Mouse (Mus musculus) cerebellum, adult 2 months (tissue): ENCODE data around the gene Tfdp2. TPM values are rescaled to one million over a fixed set of nuclear protein-coding genes. Genes with fewer than 3 reads are reported as not detected.
A peak's percentile ranks its signal among the peaks of the same experiment; 100 is the strongest.

Source experiments
- DNase-seq, 2 experiments: peaks; one replicate each; pipeline ENCODE4 v3.0.0; 2021
- H3K27ac ChIP-seq: fragments of 200-500 bp; 2 replicates; pipeline ENCODE4 v1.5.1; 2012; ENCODE audit warnings: low read length, control low read depth, inconsistent platforms; ENCODE audit not compliant: insufficient read depth
- H3K27me3 ChIP-seq: fragments of 200-500 bp; 2 replicates; pipeline ENCODE4 v1.6.1; 2012; ENCODE audit warnings: inconsistent platforms, mild to moderate bottlenecking, low read length, moderate library complexity; ENCODE audit not compliant: control insufficient read depth, insufficient read depth
- H3K4me1 ChIP-seq: fragments of 200-500 bp; 2 replicates; pipeline ENCODE4 v1.6.1; 2011; ENCODE audit warnings: low read length; ENCODE audit not compliant: control insufficient read depth, insufficient read depth
- H3K4me3 ChIP-seq: fragments of 200-500 bp; replicated peaks from 2 replicates; pipeline ENCODE3; 2011; ENCODE audit warnings: mild to moderate bottlenecking, low read depth, low read length, control low read depth; ENCODE audit not compliant: insufficient read depth
- CTCF ChIP-seq: fragments of 200-500 bp; IDR thresholded peaks from 2 replicates; pipeline ENCODE4 v1.5.1; 2011; ENCODE audit warnings: low read depth, mild to moderate bottlenecking, control low read depth, low read length, moderate library complexity, borderline replicate concordance; ENCODE audit not compliant: insufficient read depth
- POLR2A ChIP-seq: fragments of 200-500 bp; IDR thresholded peaks from 2 replicates; pipeline ENCODE4 v1.6.1; 2011; ENCODE audit warnings: low read length, control low read depth, borderline replicate concordance; ENCODE audit not compliant: insufficient read depth
- WGBS: fragments of 180-500 bp; shearing (Covaris S2); methylation state at CpG from one replicate; pipeline ENCODE4 v1.1.7; 2018; 5-methylcytosine and 5-hydroxymethylcytosine counted together
- polyA plus RNA-seq: library from polyadenylated mRNA; depleted of rRNA; stranded (reverse); fragments of >200 nt; gene quantifications from 2 replicates; pipeline ENCODE4 v1.2.3, GENCODE M21; 2012

Tfdp2 gene
- polyA plus RNA-seq, 1 experiment: 19.3 TPM

- no peak for TF ChIP-seq CTCF
- no peak for TF ChIP-seq POLR2A
- no peak for DNase-seq
- Histone ChIP-seq H3K4me3 (no peak overlapping the region), H3K4me1 (no peaks in the 10 kb centered on the region), H3K27ac (no peak overlapping the region), H3K27me3 (no peaks in the 10 kb centered on the region)
These were observed 79.5 kb downstream of the Tfdp2 start for GRCm38 (mm10) chr9:96275543-96275942.

DNA sequence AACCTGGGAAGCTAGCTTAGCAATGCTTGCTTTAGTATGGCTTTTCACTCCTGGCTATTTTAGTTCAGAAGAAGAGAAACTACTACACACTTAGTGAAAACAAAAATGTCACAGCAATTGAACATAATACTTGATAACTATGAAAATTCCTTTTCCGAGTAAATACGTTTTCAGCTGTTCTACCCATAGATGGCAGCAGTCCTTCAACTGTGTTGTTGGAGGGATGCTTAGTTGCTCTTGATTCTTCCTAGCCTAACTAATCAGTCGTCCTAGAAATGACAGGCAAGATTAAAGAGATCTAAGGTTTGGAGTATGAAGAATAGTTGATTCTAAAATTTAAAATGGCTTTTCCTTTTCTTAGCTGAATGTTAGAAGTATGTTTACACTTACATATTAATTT is 85.4 kb downstream of the Tfdp2 start:
- Histone ChIP-seq H3K27me3 (no peaks in the 10 kb centered on the region), H3K4me1 (no peaks in the 10 kb centered on the region), H3K27ac (no peak overlapping the region), H3K4me3 (no peak overlapping the region)
- TF ChIP-seq CTCF (no peak), POLR2A (no peak)
- DNase-seq: no peak
- 44% methylated on average over 3 of the region's 3 CpGs for WGBS

GRCm38 (mm10) chr9:96282082-96282481 is 86.0 kb downstream of the Tfdp2 start:
- no peaks in the 10 kb centered on the region for H3K4me1 ChIP-seq
- no peak overlapping the region for H3K4me3 ChIP-seq
- H3K27me3 ChIP-seq: no peaks in the 10 kb centered on the region
- DNase-seq: no peak
- TF ChIP-seq POLR2A (no peak), CTCF (no peak)
- WGBS: 92% methylated on average over 3 of the region's 3 CpGs
- H3K27ac ChIP-seq: no peak overlapping the region

GRCm38 (mm10) chr9:96284916-96285315 is 88.8 kb downstream of the Tfdp2 start:
- no peaks in the 10 kb centered on the region for H3K4me1 ChIP-seq
- H3K4me3 ChIP-seq: no peak overlapping the region
- whole genome bisulfite sequencing: 7% methylated on average over 1 of the region's 1 CpGs
- DNase-seq: no peak
- H3K27me3 ChIP-seq: no peaks in the 10 kb centered on the region
- no peak overlapping the region for H3K27ac ChIP-seq
- TF ChIP-seq CTCF (no peak), POLR2A (no peak)

GRCm38 (mm10) chr9:96292144-96292543 is 96.1 kb downstream of the Tfdp2 start:
- WGBS: 97% methylated on average over 7 of the region's 7 CpGs
- H3K27ac ChIP-seq: no peak overlapping the region
- no peak overlapping the region for H3K4me3 ChIP-seq
- no peaks in the 10 kb centered on the region for H3K4me1 ChIP-seq
- TF ChIP-seq CTCF: no peak
- no peak for TF ChIP-seq POLR2A
- H3K27me3 ChIP-seq: no peaks in the 10 kb centered on the region
- no peak for DNase-seq

- Histone ChIP-seq H3K27ac (no peak overlapping the region), H3K27me3 (no peaks in the 10 kb centered on the region), H3K4me1 (no peaks in the 10 kb centered on the region), H3K4me3 (no peak overlapping the region)
- TF ChIP-seq POLR2A (no peak), CTCF (no peak)
- 68% methylated on average over 3 of the region's 3 CpGs for WGBS
- no peak for DNase-seq
These were observed 103.4 kb downstream of the Tfdp2 start for GRCm38 (mm10) chr9:96299324-96300008.

DNA sequence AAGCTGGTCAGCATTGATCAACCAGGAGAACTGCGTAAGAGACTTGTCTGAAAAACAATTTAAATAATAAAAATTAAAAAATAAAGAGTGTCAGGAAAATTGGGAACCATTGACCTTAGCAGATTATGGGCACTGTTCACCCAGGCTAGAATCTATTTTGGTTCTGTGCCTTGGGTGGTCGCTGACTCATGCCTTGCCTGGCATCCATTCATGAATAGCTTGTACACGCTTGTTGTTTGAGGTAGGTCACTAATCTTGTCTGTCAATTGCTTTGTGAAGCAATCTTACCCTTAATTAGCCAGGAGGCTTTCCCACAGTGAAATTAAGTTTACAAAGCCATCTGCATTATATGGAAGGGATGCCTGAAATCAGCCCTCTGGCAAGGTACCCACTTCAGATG is 112.7 kb downstream of the Tfdp2 start:
- Histone ChIP-seq H3K4me3 (no peak overlapping the region), H3K4me1 (no peaks in the 10 kb centered on the region), H3K27me3 (no peaks in the 10 kb centered on the region), H3K27ac (no peak overlapping the region)
- 42% methylated on average over 3 of the region's 3 CpGs for WGBS
- TF ChIP-seq CTCF: no peak
- no peak for TF ChIP-seq POLR2A
- peak in 1 of 2 experiments; percentile 28 for DNase-seq

DNA sequence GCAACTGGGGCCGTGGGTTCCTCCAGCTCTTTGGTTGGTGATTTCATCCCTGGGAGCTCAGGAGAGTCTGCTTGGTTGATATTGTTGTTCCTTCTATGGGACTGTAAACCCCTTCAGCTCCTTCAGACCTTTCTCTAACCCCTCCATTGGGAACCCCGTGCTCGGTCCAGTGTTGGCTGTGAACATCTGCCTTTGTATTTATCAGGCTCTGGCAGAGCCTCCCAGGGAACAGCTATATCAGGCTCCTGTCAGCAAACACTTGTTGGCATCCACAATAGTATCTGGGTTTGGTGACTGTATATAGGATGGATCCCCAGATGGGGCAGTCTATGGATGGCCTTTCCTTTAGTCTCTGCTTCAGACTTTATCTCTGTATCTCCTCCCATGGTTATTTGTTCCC is 116.0 kb downstream of the Tfdp2 start:
- 95% methylated on average over 3 of the region's 3 CpGs for WGBS
- Histone ChIP-seq H3K27ac (no peak overlapping the region), H3K4me3 (no peak overlapping the region), H3K27me3 (no peaks in the 10 kb centered on the region; the same call in 1 of the 2 replicates), H3K4me1 (no peaks in the 10 kb centered on the region)
- DNase-seq: no peak
- TF ChIP-seq POLR2A: no peak
- TF ChIP-seq CTCF: no peak
